Mouse (Mus musculus) forebrain, embryonic 16.5 days (tissue): ENCODE data around the gene Ddx19b. TPM values are rescaled to one million over a fixed set of nuclear protein-coding genes. Genes with fewer than 3 reads are reported as not detected.
"Not testable (repeated sequence)": the region's sequence is repeated elsewhere in the genome, so short reads cannot be mapped to it uniquely, and the experiment has no call there.

Experiments
- ATAC-seq: fragments of 200-750 bp; cut with Nextera tagmentation; 2 replicates; pipeline ENCODE4 v1.8.0; 2017; ENCODE audit warnings: mild to moderate bottlenecking, moderate library complexity
- H3K27ac ChIP-seq: fragments of 300-500 bp; sonication (generic); 2 replicates; pipeline ENCODE4 v1.5.1; 2014; ENCODE audit warnings: low read length, control low read depth
- H3K27me3 ChIP-seq: fragments of 300-500 bp; sonication (generic); replicated peaks from 2 replicates; pipeline ENCODE4 v1.6.1; 2014; ENCODE audit warnings: low read length; ENCODE audit not compliant: control insufficient read depth, insufficient read depth
- H3K36me3 ChIP-seq: fragments of 300-500 bp; sonication (generic); 2 replicates; pipeline ENCODE4 v1.6.1; 2014; ENCODE audit not compliant: control insufficient read depth, insufficient read depth
- H3K4me1 ChIP-seq: fragments of 300-500 bp; sonication (generic); replicated peaks from 2 replicates; pipeline ENCODE4 v1.6.1; 2014; ENCODE audit warnings: low read length; ENCODE audit not compliant: control insufficient read depth, insufficient read depth
- H3K4me2 ChIP-seq: fragments of 300-500 bp; sonication (generic); 2 replicates; pipeline ENCODE4 v1.6.1; 2014; ENCODE audit warnings: mild to moderate bottlenecking, low read length, control low read depth
- H3K4me3 ChIP-seq: fragments of 300-500 bp; sonication (generic); replicated peaks from 2 replicates; pipeline ENCODE4 v1.5.1; 2014; ENCODE audit warnings: mild to moderate bottlenecking, low read length, control low read depth
- H3K9ac ChIP-seq: fragments of 300-500 bp; sonication (generic); replicated peaks from 2 replicates; pipeline ENCODE4 v1.6.1; 2014; ENCODE audit warnings: low read depth, low read length, control low read depth
- H3K9me3 ChIP-seq: fragments of 300-500 bp; sonication (generic); 2 replicates; pipeline ENCODE4 v1.6.1; 2016; ENCODE audit warnings: low read length; ENCODE audit not compliant: control insufficient read depth
- WGBS: fragments of 180-500 bp; shearing (Covaris S2); extraction: QIAGEN DNeasy Blood & Tissue Kit; methylation state at CpG from one replicate; pipeline ENCODE4 v1.1.7; 2014; 5-methylcytosine and 5-hydroxymethylcytosine counted together
- polyA plus RNA-seq: library from polyadenylated mRNA; unstranded; fragments of >200 nt; fragmentation: Nextera tagmentation; extraction: Ambion mirVana; gene quantifications from 2 replicates; pipeline ENCODE4 v1.2.1, GENCODE M21; 2015

Ddx19b gene
- 8.7 and 10.2 TPM in 2 replicates for polyA plus RNA-seq

DNA sequence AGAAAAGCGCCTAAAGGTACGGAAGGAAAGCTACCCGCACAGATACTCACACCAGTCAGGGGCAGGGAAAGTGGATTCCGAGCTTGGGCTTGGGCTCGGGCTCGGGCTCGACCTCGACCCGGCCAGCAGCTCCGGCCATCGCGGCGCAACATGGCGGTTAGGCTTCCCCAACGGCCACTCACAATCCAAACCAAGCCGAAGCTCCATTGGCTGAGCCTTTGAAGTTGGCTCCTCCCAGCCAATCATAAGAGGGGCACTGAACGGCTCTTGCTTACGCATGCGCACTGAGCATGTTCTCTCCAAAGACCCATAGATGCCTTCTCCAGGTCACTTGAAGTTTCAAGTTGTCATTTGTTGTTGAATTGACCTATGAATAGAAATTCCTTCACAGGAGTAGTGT, at the start of gene Ddx19b:
TSS of gene Ddx19b (minus strand) at position 180 of the 400 bp plus-strand sequence.
- 95% methylated on average over 19 of the region's 19 CpGs for WGBS
- Histone ChIP-seq H3K27me3 (peaks cover 10% of the 10 kb centered on the region; the same call in 1 of the 2 replicates), H3K9ac (no peak within 1 kb of the TSS), H3K36me3 (no peaks in the 10 kb centered on the region), H3K4me1 (peaks cover 25% of the 10 kb centered on the region), H3K9me3 (no peaks in the 10 kb centered on the region), H3K4me3 (no peak within 1 kb of the TSS), H3K27ac (no peak within 1 kb of the TSS), H3K4me2 (no peak within 1 kb of the TSS)
- no peak for ATAC-seq

DNA sequence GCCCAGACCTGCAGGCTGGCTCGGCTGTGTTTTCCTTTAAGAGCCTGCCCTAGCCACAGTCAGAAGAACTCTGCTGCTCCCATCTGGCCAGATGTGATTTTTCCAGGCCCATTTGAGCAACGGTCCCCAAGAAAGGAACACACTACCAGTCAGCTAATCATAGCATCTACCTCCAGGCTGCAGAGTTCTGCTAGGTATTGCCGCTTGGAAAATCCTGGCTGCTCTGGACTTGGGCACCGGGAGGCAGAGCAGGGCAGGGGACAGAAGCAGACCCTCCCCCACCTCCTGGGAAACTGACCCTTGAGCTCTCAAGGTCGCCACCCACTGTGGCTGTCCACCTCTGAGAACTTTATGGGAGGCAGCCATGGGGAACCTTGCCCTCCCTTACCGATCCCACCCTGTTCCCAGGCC, 48.3 kb upstream of the Ddx19b start:
- 40% methylated on average over 6 of the region's 6 CpGs for WGBS
- H3K9me3 ChIP-seq, result no peaks in the 10 kb centered on the region
- H3K4me3 ChIP-seq, result no peak overlapping the region
- H3K36me3 ChIP-seq, result no peaks in the 10 kb centered on the region
- no peak overlapping the region for H3K4me2 ChIP-seq
- H3K27ac ChIP-seq, result no peak overlapping the region
- H3K4me1 ChIP-seq, result no peaks in the 10 kb centered on the region
- no peak overlapping the region; the same call in 1 of the 2 replicates for H3K9ac ChIP-seq
- H3K27me3 ChIP-seq, result no peaks in the 10 kb centered on the region
- ATAC-seq, result no peak

DNA sequence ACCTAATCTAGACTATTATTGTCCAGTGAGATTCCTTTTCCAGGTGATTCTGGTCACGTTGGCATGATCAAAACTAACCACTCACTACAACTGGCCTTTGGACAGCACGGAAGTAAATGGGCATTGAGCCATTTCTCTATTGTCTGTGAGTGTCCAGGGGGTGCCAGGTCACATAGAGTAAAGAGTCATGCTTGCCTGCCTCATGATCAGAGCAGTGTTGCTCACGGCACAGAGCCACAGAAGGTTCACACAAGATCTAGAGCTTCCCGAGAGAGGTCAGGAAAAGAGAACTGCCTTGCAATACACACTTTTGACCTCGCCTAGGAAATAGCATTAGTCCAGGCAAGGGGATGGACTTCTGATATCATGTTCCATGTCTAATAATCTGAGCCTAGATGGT, 47.9 kb upstream of the Ddx19b start:
- H3K27ac ChIP-seq, result no peak overlapping the region
- no peak for ATAC-seq
- no peak overlapping the region for H3K4me3 ChIP-seq
- H3K27me3 ChIP-seq, result no peaks in the 10 kb centered on the region
- H3K9ac ChIP-seq, result no peak overlapping the region
- H3K36me3 ChIP-seq, result no peaks in the 10 kb centered on the region
- no peaks in the 10 kb centered on the region for H3K9me3 ChIP-seq
- no peak overlapping the region for H3K4me2 ChIP-seq
- no peaks in the 10 kb centered on the region for H3K4me1 ChIP-seq
- WGBS, result 68% methylated on average over 5 of the region's 5 CpGs

DNA sequence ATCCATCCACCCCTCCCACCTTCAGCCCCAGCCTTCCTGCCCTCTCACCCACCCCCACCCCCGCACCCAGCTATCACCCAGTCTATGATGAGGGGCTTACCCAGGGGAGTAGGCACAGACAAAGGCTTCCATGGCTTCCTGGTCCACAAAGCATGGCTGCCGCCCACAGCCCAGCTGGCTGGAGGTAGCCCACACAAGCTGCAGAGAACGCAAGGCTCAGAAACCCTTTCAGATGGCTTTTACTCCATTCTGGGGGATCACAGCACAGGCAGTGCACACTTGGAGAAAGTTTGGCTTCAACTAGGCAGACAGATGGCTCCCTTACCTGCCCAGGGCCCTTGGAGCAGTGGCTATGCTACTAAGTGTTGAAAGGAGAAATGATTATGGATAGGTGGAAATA, 44.4 kb upstream of the Ddx19b start:
- H3K27me3 ChIP-seq, result no peaks in the 10 kb centered on the region
- H3K4me1 ChIP-seq, result no peaks in the 10 kb centered on the region
- no peak for ATAC-seq
- no peak overlapping the region for H3K9ac ChIP-seq
- 70% methylated on average over 3 of the region's 3 CpGs for WGBS
- no peaks in the 10 kb centered on the region for H3K36me3 ChIP-seq
- H3K4me2 ChIP-seq, result no peak overlapping the region
- H3K9me3 ChIP-seq, result no peaks in the 10 kb centered on the region
- H3K27ac ChIP-seq, result no peak overlapping the region
- H3K4me3 ChIP-seq, result no peak overlapping the region

DNA sequence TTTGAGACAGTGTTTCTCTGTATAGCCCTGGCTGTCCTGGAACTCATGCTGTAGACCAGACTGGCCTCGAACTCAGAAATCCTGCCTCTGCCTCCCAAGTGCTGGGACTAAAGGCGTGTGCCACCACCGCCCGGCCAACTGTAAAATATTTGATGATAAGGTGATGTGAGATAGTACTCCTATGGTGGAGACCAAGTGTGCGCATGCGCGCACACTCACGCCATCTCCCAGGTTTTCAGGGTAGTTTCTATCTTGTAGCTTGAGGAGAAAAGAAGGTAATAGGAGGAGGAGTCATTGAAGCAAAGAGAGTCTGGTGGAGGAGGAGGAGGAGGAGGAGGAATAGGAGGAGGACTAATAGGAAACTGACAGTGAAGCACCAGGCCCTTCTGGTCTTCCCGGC, 37.1 kb upstream of the Ddx19b start:
- not testable (repeated sequence) for ATAC-seq, H3K4me3 ChIP-seq, H3K4me2 ChIP-seq, H3K36me3 ChIP-seq, H3K27ac ChIP-seq, H3K9me3 ChIP-seq, H3K9ac ChIP-seq, H3K4me1 ChIP-seq, H3K27me3 ChIP-seq
- WGBS, result 96% methylated on average over 9 of the region's 9 CpGs

DNA sequence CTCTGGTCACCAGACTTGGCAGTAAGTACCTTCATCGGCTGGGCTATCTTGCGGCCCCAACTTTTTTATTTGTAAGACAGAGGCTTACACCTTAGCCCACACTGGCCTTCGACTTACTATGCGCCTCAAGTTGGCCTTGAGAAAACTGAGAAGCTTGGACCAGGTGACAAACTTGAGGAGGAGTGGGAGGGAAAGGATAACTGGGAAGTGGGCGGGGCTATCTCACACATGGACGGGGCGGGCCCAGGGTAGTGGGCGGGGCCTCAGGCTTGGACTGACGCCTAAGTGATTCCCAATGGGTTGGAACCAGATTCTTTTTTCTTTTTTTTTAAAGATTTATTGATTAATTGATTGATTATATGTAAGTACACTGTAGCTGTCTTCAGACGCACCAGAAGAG, 35.9 kb upstream of the Ddx19b start:
- H3K27ac ChIP-seq, result no peak overlapping the region
- WGBS, result 32% methylated on average over 10 of the region's 10 CpGs
- no peaks in the 10 kb centered on the region for H3K9me3 ChIP-seq
- H3K4me3 ChIP-seq, result no peak overlapping the region
- H3K27me3 ChIP-seq, result peaks cover 3% of the 10 kb centered on the region; the same call in 1 of the 2 replicates
- H3K9ac ChIP-seq, result no peak overlapping the region
- ATAC-seq, result no peak
- no peaks in the 10 kb centered on the region for H3K36me3 ChIP-seq
- 0 out of 2 replicates have a peak, but pooled peaks cover 3% of the 10 kb centered on the region for H3K4me1 ChIP-seq
- H3K4me2 ChIP-seq, result no peak overlapping the region

DNA sequence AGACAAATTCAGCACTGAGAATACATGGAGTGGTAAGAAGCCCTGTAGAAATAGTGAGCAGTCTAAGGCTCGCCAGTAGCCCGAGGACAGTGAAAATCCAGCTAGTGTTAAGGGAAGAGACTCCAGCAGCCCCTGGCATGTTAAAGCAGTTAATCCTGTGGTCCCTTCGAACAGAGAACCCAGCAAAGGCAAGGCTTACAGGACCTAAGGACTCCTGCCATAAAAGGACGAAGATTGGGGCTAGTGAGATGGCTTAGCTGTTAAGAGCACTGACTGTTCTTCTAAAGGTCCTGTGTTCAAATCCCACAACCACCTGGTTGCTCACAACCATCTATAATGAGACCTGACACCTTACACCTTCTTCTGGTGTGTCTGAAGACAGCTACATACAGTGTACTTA, 34.8 kb upstream of the Ddx19b start:
- WGBS, result 67% methylated on average over 4 of the region's 4 CpGs
- H3K4me2 ChIP-seq, result no peak overlapping the region
- peaks cover 6% of the 10 kb centered on the region for H3K4me1 ChIP-seq
- peaks cover 3% of the 10 kb centered on the region; the same call in 1 of the 2 replicates for H3K27me3 ChIP-seq
- no peak overlapping the region for H3K9ac ChIP-seq
- no peak overlapping the region for H3K4me3 ChIP-seq
- ATAC-seq, result no peak
- H3K36me3 ChIP-seq, result no peaks in the 10 kb centered on the region
- no peaks in the 10 kb centered on the region for H3K9me3 ChIP-seq
- no peak overlapping the region for H3K27ac ChIP-seq

DNA sequence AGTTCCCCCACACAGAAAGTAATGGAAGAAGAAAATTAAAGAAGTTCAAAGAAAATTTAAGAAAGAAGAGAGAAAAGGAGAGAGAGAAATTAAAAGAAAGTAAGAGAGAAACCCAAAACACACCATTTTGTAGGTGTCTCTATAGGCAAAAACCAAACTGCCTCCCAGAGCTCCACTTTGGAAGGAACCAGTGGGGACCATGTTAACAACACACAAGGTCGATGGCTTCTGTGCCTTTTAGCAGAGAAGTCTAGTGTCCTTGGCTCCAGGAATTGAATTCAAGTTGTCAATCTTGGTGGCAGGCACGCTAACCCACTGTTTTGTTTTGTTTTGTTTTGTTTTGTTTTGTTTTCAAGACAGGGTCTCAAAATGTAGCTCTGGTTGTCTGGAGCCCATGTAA, 31.3 kb upstream of the Ddx19b start:
- no peak for ATAC-seq
- Histone ChIP-seq H3K4me3 (no peak overlapping the region), H3K27ac (no peak overlapping the region; the same call in 1 of the 2 replicates), H3K36me3 (no peaks in the 10 kb centered on the region), H3K4me2 (peak overlapping the region; percentile 35), H3K4me1 (peaks cover 13% of the 10 kb centered on the region), H3K9me3 (no peaks in the 10 kb centered on the region), H3K27me3 (peaks cover 3% of the 10 kb centered on the region; the same call in 1 of the 2 replicates), H3K9ac (no peak overlapping the region)
- WGBS, result 35% methylated on average over 2 of the region's 2 CpGs

DNA sequence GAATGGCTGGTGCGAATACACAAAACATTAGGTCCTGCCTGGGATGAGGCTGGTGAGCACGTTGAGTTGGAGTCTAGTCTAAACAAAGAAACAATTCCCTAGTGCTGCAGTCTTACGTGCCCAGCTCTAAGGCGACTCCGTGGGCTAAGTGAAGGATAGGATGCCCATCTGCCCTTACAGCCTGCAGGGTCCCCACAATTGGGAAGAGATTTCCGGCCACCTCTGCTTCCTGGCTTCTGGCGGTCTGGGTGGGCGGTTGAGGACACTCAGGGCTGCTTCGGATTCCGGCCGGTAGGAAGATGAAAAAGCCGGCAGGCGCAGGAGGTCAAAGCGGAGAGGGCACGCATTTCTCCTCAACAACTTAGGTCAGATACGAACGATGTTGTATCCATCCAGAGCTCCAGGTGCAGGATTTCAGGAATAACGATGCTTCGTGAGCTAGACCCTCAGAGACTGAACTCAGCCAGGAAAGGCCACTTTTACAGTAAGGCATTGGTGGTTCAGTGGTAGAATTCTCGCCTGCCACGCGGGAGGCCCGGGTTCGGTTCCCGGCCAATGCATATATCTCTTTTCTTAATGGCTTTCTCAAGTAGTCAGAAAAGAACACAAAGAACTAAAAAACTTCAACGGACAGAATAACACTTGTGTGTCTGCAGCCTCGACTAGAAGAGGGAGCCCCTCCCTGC, 30.7 kb upstream of the Ddx19b start:
- Histone ChIP-seq H3K4me3 (peak overlapping the region; percentile 78), H3K4me2 (peak overlapping the region; percentile 79), H3K36me3 (no peaks in the 10 kb centered on the region), H3K4me1 (peaks cover 20% of the 10 kb centered on the region), H3K27me3 (peaks cover 3% of the 10 kb centered on the region; the same call in 1 of the 2 replicates), H3K9ac (peak overlapping the region; percentile 80), H3K9me3 (no peaks in the 10 kb centered on the region), H3K27ac (peak overlapping the region; percentile 90)
- ATAC-seq, result peak; percentile 91
- WGBS, result under 1% methylated on average over 27 of the region's 27 CpGs
